Mouse (Mus musculus): ENCODE data around the gene St7. TPM values are rescaled to one million over a fixed set of nuclear protein-coding genes. Genes with fewer than 3 reads are reported as not detected.

St7 gene
- 49.0 and 53.5 TPM in 2 replicates for polyA plus RNA-seq (2016; fragmentation: Nextera tagmentation; extraction: Ambion mirVana)

- Histone ChIP-seq H3K9me3 (no peaks in the 10 kb centered on the region), H3K27me3 (replicated peaks) (no peaks in the 10 kb centered on the region), H3K36me3 (no peaks in the 10 kb centered on the region), H3K4me2 (replicated peaks) (peak within 1 kb of the TSS; percentile 88), H3K27ac (no peak within 1 kb of the TSS), H3K4me1 (0 out of 2 replicates have a peak, but pooled peaks cover 8% of the 10 kb centered on the region), H3K4me3 (peak within 1 kb of the TSS; percentile 72), H3K9ac (peak within 1 kb of the TSS; percentile 81)
- 86% methylated on average over 7 of the region's 7 CpGs for WGBS
- ATAC-seq (ENCODE audit: low FRiP score, low read depth), result no peak
These were observed at the start of gene St7 for GRCm38 (mm10) chr6:17692647-17693046. Gene St7, plus strand, starts transcription at chr6:17692933.

GRCm38 (mm10) chr6:17646107-17646506 is 46.6 kb upstream of the St7 start:
- Histone ChIP-seq H3K4me3 (no peak overlapping the region), H3K9ac (no peak overlapping the region), H3K4me2 (replicated peaks) (no peak overlapping the region), H3K4me1 (no peaks in the 10 kb centered on the region), H3K27ac (no peak overlapping the region), H3K36me3 (peaks cover 10% of the 10 kb centered on the region), H3K9me3 (no peaks in the 10 kb centered on the region), H3K27me3 (replicated peaks) (no peaks in the 10 kb centered on the region)
- ATAC-seq (ENCODE audit: low FRiP score, low read depth), result no peak
- 77% methylated on average over 3 of the region's 3 CpGs for WGBS

DNA sequence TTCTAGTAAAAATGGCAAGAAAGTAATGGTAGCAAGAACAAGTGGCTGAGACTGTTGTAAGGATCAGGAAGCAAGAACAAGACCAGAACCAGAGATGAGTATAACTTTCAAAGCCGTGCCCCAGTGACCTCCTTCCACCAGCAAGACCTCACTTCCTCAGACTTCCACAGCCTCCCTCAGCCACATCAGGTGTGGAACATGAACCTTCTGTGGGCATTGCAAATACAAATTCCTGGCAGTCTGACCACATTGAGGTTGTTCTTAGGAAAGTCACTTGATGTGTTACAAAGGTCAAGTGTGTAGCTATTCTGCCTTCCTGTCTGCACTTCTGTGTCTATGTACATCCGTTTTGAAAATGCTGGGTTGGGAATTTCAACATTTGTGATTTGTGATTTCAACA is 40.6 kb upstream of the St7 start:
- H3K27me3 ChIP-seq (replicated peaks), result no peaks in the 10 kb centered on the region
- H3K4me1 ChIP-seq, result no peaks in the 10 kb centered on the region
- no peak overlapping the region for H3K4me3 ChIP-seq
- ATAC-seq (ENCODE audit: low FRiP score, low read depth), result no peak
- H3K9me3 ChIP-seq, result no peaks in the 10 kb centered on the region
- H3K36me3 ChIP-seq, result peaks cover 25% of the 10 kb centered on the region
- 95% methylated on average over 2 of the region's 2 CpGs for WGBS
- H3K27ac ChIP-seq, result no peak overlapping the region
- no peak overlapping the region for H3K9ac ChIP-seq
- H3K4me2 ChIP-seq (replicated peaks), result no peak overlapping the region

GRCm38 (mm10) chr6:17655080-17655479 is 37.7 kb upstream of the St7 start:
- Histone ChIP-seq H3K4me1 (no peaks in the 10 kb centered on the region), H3K4me2 (replicated peaks) (no peak overlapping the region), H3K9ac (no peak overlapping the region), H3K27ac (no peak overlapping the region), H3K4me3 (no peak overlapping the region), H3K27me3 (replicated peaks) (no peaks in the 10 kb centered on the region), H3K36me3 (peaks cover 26% of the 10 kb centered on the region), H3K9me3 (no peaks in the 10 kb centered on the region)
- 97% methylated on average over 2 of the region's 2 CpGs for WGBS
- ATAC-seq (ENCODE audit: low FRiP score, low read depth), result no peak

- ATAC-seq (ENCODE audit: low FRiP score, low read depth), result no peak
- Histone ChIP-seq H3K4me1 (no peaks in the 10 kb centered on the region), H3K9me3 (no peaks in the 10 kb centered on the region), H3K27me3 (replicated peaks) (no peaks in the 10 kb centered on the region), H3K4me3 (no peak overlapping the region), H3K4me2 (replicated peaks) (no peak overlapping the region), H3K36me3 (peaks cover 34% of the 10 kb centered on the region), H3K27ac (no peak overlapping the region), H3K9ac (no peak overlapping the region)
- 81% methylated on average over 1 of the region's 1 CpGs for WGBS
These were observed 35.4 kb upstream of the St7 start for GRCm38 (mm10) chr6:17657308-17657707.

DNA sequence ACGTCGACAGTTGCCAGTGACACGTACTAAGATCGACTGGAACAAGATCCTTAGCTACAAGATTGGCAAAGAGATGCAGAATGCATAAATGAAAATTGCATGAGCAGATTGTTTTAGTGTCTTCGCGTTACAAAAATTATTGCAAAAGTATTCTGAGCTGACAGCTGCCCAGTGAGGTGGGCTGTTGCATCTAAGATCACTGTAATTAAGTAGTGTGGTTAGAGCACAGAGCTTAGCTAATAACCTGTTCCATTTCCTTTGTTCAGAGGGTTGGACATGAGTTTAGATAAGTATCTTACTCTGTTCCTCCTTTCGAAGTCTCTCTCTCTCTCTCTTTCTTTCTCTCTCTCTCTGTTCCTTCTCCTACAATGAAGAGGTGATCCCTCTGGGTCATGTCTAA is 27.4 kb upstream of the St7 start:
- ATAC-seq (ENCODE audit: low FRiP score, low read depth), result no peak
- Histone ChIP-seq H3K4me1 (no peaks in the 10 kb centered on the region), H3K27ac (no peak overlapping the region), H3K27me3 (replicated peaks) (no peaks in the 10 kb centered on the region), H3K4me3 (no peak overlapping the region), H3K9ac (no peak overlapping the region), H3K4me2 (replicated peaks) (no peak overlapping the region), H3K9me3 (no peaks in the 10 kb centered on the region), H3K36me3 (peaks cover 51% of the 10 kb centered on the region)
- 95% methylated on average over 7 of the region's 7 CpGs for WGBS

DNA sequence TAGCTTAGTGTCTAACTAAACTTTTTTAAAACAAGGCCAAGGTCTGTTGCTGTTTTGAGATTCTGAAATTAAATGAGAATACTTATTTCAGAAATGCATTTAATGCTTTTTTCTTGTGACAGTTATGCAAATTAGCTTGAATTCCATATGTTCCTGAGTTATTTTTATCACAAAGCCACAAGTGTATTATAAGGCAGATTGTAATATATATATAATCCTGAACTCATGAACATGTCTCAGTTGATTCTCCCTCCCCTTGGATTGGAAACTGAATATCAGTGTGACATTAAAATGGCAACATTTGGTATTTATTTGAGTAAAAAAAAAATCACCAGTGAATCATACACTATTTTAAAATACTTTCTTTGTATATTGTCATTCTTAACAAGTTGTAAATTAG is 26.7 kb upstream of the St7 start:
- H3K36me3 ChIP-seq, result peaks cover 47% of the 10 kb centered on the region
- H3K4me3 ChIP-seq, result no peak overlapping the region
- no peak overlapping the region for H3K4me2 ChIP-seq (replicated peaks)
- no peak overlapping the region for H3K27ac ChIP-seq
- ATAC-seq (ENCODE audit: low FRiP score, low read depth), result no peak
- no peak overlapping the region for H3K9ac ChIP-seq
- no peaks in the 10 kb centered on the region for H3K27me3 ChIP-seq (replicated peaks)
- H3K4me1 ChIP-seq, result no peaks in the 10 kb centered on the region
- no peaks in the 10 kb centered on the region for H3K9me3 ChIP-seq

DNA sequence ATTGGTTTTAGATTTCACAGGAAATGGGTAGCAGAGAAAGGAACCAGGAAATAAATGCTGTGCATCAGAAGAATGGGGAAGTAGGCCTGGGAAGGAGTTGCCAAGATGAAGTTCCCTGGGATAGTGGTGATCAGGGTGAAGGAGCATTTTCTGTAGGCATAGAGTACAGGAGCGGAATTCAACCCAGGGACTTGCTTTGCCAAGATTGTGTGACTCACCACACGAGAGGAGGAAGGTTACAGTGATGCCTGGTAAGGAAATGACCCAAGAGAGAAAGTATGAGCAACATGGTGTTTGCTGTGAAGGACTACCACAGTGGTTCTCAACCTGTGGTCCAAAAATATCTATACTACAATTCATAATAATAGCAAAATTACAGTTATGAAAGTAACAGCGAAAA is 24.9 kb upstream of the St7 start:
- Histone ChIP-seq H3K4me3 (no peak overlapping the region), H3K36me3 (peaks cover 34% of the 10 kb centered on the region), H3K4me2 (replicated peaks) (no peak overlapping the region), H3K27ac (no peak overlapping the region), H3K4me1 (no peaks in the 10 kb centered on the region), H3K9ac (no peak overlapping the region), H3K9me3 (no peaks in the 10 kb centered on the region), H3K27me3 (replicated peaks) (no peaks in the 10 kb centered on the region)
- no peak for ATAC-seq (ENCODE audit: low FRiP score, low read depth)
- WGBS, result 95% methylated on average over 3 of the region's 3 CpGs

GRCm38 (mm10) chr6:17668334-17668733 is 24.4 kb upstream of the St7 start:
- no peak for ATAC-seq (ENCODE audit: low FRiP score, low read depth)
- H3K4me1 ChIP-seq, result no peaks in the 10 kb centered on the region
- H3K36me3 ChIP-seq, result peaks cover 29% of the 10 kb centered on the region
- no peak overlapping the region for H3K4me2 ChIP-seq (replicated peaks)
- WGBS, result 95% methylated on average over 12 of the region's 12 CpGs
- no peaks in the 10 kb centered on the region for H3K9me3 ChIP-seq
- no peak overlapping the region for H3K9ac ChIP-seq
- H3K27ac ChIP-seq, result no peak overlapping the region
- no peak overlapping the region for H3K4me3 ChIP-seq
- H3K27me3 ChIP-seq (replicated peaks), result no peaks in the 10 kb centered on the region

DNA sequence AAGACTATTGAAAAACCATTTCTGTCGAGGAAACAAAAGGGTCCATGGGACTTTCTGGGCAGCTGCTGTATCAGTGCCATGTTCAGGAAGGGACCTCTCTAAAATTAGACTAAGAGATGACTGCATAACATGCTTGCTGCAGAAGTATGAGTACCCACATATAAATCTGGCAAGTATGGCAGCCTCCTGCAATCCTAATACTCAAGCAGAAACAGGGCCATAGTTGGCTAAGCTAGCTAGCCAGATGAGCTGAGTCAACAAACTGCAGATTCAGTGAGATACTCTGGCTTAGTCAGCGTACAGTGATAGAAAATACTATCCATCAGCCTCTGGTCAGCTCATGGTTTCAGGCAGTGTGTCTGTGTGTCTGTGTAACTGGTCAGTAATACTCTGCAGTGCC is 22.9 kb upstream of the St7 start:
- Histone ChIP-seq H3K9ac (no peak overlapping the region), H3K9me3 (no peaks in the 10 kb centered on the region), H3K4me1 (no peaks in the 10 kb centered on the region), H3K4me3 (no peak overlapping the region), H3K27me3 (replicated peaks) (no peaks in the 10 kb centered on the region), H3K36me3 (peaks cover 24% of the 10 kb centered on the region), H3K4me2 (replicated peaks) (no peak overlapping the region), H3K27ac (no peak overlapping the region)
- 83% methylated on average over 2 of the region's 2 CpGs for WGBS
- no peak for ATAC-seq (ENCODE audit: low FRiP score, low read depth)

DNA sequence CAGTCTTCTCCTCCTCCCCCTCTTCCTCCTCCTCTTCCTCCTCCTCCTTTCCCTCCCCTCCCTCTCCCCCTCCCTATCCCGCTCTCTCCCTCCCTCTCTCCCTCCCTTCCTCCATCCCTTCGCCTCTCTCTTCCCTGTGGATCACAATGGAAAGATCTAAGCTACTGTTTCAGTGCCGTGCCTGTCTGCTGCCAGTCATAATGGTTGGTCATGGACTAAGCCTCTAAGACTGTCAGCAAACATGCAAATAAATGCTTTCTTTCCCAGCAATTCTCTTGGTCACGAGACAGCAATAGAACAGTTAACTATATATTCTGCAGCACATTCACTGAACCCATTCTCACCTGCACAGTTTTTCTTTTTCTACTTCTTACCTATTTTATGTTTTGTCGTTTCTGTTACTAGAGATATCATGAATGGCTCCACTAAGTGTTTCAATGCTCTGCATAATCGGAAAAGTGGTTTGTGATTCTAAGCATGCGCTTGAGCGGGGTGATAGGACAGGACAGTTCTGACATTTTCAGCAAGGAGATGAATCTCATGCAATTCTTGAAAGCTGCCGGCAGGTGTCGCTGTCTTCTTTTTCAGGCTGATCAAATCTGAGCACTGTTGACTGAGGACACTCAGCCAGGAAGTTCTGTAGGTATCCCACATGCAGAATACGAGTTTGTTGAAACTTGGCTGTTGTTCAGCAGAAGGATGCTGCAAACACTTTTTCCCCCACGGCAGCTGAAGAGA is 17.5 kb upstream of the St7 start:
- Histone ChIP-seq H3K27me3 (replicated peaks) (no peaks in the 10 kb centered on the region), H3K36me3 (no peaks in the 10 kb centered on the region), H3K9me3 (no peaks in the 10 kb centered on the region), H3K9ac (no peak overlapping the region), H3K27ac (no peak overlapping the region), H3K4me3 (no peak overlapping the region), H3K4me2 (replicated peaks) (no peak overlapping the region), H3K4me1 (no peaks in the 10 kb centered on the region)
- 27% methylated on average over 12 of the region's 12 CpGs for WGBS
- ATAC-seq (ENCODE audit: low FRiP score, low read depth), result peak; percentile 71

GRCm38 (mm10) chr6:17677008-17677407 is 15.7 kb upstream of the St7 start:
- Histone ChIP-seq H3K27me3 (replicated peaks) (no peaks in the 10 kb centered on the region), H3K9ac (no peak overlapping the region), H3K4me3 (no peak overlapping the region), H3K9me3 (peaks cover 5% of the 10 kb centered on the region; the same call in 1 of the 2 replicates), H3K36me3 (no peaks in the 10 kb centered on the region), H3K4me1 (no peaks in the 10 kb centered on the region), H3K4me2 (replicated peaks) (no peak overlapping the region), H3K27ac (no peak overlapping the region)
- ATAC-seq (ENCODE audit: low FRiP score, low read depth), result no peak
- WGBS, result 88% methylated on average over 2 of the region's 2 CpGs

DNA sequence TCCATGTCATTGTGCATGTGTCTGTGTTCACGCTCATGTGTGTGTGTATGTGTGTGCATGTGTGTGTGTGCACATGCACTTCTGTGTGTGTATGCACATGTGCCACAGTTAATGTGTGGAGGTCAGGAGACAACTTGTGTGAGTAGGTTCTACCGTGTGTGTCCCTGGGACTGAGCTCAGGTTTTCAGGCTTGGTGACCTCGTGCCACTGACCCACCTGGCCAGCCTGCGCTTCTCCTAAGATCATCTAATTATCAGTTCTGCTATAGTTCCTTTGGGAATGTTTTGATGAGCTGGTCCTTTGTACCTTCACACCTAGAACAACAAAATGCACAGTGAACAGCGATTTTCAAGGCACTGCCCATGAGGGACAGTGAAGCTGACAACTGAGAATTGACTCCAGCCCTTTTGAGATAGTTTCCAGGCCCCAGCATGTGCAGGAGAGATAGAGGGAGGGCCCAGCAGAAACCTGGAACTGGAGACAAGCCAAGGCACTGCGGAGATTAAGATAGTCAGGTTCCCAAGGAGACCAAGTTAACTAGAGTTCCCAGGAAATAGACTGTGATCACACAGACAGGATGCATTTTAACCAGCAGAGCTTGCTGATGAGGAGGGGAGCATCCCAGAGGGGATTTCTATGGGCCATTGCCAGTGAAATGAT is 12.3 kb upstream of the St7 start:
- Histone ChIP-seq H3K27ac (no peak overlapping the region), H3K4me2 (replicated peaks) (no peak overlapping the region), H3K9me3 (peaks cover 5% of the 10 kb centered on the region; the same call in 1 of the 2 replicates), H3K9ac (no peak overlapping the region), H3K4me1 (no peaks in the 10 kb centered on the region), H3K27me3 (replicated peaks) (no peaks in the 10 kb centered on the region), H3K36me3 (no peaks in the 10 kb centered on the region), H3K4me3 (no peak overlapping the region)
- 88% methylated on average over 6 of the region's 6 CpGs for WGBS
- ATAC-seq (ENCODE audit: low FRiP score, low read depth), result no peak
